Mouse (Mus musculus): Measurements from ENCODE around the gene Itgb6.

DNA sequence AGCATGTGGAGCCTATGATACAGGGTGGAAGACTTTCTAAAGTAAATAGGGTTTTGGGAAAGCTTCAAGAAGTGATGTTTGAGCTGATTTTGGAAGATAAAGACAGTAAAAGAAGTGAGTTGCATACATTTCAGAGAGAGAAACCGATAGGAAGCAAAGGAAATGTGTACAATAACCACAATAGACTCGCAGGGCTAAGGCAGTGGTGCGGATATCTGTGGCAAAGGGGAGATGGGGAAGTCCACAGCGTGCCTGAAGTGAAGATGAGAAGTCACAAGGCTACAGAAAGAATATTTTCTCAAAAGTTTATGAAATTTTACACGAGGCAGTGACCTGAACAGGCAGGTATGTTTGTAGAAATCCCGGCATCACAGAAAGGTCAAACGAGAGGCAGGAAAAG lies 100.3 kb downstream of the Itgb6 start:
- TF ChIP-seq EP300 (IDR thresholded peaks at IDR 0.05; ENCODE audit: low read depth) (no peak), CTCF (IDR thresholded peaks at IDR 0.05; ENCODE audit: low read depth) (no peak)
